Mouse (Mus musculus) urinary bladder, adult 2 months (tissue): ENCODE measurements around the gene Stat3. TPM values are rescaled to one million over a fixed set of nuclear protein-coding genes. Genes with fewer than 3 reads are reported as not detected.

Experiments
- DNase-seq: peaks from one replicate; pipeline ENCODE4 v3.0.0; 2022; ENCODE audit warnings: low spot score
- polyA plus RNA-seq: library from polyadenylated mRNA; depleted of rRNA; stranded (reverse); fragments of >200 nt; gene quantifications from 2 replicates; pipeline ENCODE4 v1.2.3, GENCODE M21; 2012; rRNA removed

Stat3 gene
- 91.2 and 103 TPM in 2 replicates for polyA plus RNA-seq

DNA sequence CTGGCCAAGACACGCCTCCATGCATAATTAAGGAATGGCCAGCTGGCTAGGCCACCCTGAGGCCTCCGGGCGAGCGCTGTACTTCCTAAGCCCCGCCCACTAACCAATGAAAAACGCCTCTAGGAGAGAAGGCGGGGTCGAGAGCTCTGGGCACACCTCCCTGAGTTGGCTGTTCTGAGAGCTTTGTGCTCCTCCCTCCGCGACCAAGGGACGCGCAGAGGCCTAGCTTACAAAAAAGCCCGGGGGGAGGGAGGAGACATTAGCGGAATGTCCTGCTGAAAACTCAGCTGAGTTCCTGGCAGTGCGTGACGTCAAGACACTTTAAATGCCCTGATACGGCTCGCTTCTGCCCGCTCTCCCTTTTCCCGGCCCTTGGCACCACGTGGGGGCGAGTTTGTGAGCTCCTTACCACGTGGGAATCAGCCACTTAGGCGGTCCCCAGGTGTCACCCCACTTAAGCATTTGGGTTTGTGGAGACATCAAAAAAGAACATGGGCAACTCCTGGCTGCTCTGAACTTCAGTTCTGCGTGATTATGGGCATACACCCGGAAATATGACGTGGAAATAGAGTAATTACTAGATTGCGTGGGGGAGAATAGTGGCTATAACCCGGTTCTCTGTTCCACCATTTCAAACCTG, at the start of gene Stat3:
Gene Stat3 (minus strand): TSS at position 29 of the 640 bp plus-strand sequence.
- peak; percentile 94 for DNase-seq

DNA sequence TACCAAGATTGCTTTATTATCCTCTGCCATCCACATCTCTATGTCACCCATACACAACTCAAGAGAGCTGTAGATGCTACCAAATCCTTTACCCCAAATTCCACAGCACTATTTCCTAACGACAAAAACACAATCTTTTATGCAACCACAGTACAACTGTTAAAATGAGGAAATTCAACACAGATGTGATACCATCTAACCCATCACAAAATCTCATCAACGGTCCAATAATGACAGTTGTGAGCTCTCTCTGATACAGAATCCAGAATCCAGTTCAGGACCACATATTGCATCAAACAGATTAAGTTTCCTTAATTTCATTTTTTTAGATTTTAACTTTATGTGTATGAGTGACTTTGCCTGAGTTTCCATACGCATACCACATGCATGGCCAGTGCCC, 49.3 kb upstream of the Stat3 start:
- DNase-seq, result no peak

DNA sequence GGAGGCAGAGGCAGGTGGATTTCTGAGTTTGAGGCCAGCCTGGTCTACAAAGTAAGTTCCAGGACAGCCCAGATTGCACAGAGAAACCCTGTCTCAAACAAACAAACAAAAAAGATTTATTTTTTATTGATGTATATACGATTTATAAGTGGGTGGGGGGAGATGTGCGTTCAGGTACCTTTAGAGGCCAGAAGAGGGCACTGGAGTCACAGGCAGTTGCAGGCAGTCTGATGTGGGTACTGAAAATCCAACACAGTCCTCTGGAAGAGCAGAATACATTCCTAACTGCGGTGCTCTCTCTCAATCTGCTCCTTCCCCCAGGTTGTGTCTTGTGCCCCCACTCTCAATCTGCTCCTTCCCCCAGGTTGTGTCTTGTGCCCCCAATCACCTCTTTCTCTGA, 46.3 kb upstream of the Stat3 start:
- no peak for DNase-seq

DNA sequence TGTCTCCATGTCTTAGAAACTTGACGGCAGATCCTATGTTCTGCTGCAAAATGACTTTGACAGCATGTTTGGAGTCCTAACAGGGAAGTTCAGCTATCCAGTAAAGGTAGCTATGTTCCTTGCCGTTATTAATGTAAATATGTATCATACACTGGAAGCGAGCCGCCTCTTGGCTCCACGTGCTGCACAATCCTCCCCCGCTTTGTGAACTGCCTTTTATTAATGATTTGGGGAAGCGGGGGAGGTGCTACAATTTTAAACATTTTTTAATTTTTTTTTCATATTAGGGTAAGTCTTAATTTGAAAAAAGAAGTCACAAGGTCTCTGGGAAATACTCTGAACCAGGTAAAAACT, 44.4 kb upstream of the Stat3 start:
- DNase-seq, result no peak

DNA sequence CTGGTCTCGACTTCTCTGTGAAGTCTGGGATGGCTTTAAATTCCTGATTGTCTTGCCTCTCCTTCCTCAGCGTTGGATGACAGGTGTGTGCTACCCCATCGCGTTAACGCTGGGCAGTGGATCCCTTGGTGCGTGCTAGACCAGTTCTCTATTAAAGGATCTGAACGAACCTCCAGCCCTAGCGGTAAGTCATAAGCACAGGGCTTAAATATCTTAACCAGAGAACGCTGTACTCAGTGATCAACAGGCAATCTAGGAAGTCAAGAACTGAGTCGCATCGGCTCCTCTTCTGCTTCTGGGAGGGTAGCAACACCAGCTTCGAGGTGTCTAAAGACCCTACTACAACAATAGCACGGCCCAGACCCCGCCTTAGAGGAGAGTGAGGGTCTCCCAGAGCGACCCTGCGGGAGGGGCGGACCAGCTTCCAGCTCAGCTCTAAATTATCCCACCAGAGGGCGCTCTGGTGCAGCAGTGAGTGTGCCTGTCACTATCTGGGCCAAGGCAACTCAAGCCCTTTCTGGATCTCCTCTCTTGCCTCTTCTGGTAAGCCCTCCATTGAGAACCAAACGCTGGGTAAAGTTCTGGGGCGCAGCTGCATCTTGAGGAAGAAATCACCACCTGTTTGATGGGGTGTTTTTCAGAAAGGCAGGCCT, 43.9 kb upstream of the Stat3 start:
- peak; percentile 70 for DNase-seq

DNA sequence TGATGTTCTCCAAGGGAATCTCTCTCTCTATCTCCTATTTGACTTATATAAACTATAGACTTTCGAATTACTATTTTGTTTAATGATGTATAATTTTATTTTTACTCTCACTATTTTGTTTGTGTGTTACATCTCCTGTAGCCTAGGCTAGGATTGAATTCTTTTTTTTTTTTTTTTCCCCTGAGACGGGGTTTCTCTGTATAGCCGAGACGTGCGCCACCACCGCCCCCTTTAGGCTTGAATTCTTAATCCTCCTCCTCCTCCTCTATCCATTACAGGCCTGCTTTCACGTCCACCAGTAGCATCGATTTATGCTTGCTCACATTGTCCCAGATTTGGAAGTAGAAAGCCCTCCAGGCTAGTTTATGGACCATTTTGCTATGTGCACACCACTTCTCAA, 42.7 kb upstream of the Stat3 start:
- no peak for DNase-seq

DNA sequence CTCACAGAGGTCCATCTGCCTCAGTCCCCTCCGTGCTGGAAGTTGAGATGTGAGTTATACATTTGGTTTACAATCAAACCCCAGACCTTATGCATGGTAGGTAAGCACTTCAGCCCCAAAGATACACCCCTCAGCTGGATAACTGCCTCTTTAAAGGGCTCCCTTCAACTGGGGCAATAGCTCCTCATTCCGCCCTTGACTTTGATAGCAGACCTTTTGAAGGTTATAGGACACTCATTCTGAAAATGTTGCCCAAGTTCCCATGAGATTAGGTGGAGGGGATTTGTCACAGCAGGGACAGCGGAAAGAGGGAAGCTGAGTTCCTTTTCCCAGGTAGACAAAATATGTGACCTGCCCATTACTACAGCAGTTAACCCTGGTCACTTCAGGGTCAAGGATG, 41.9 kb upstream of the Stat3 start:
- DNase-seq, result no peak

DNA sequence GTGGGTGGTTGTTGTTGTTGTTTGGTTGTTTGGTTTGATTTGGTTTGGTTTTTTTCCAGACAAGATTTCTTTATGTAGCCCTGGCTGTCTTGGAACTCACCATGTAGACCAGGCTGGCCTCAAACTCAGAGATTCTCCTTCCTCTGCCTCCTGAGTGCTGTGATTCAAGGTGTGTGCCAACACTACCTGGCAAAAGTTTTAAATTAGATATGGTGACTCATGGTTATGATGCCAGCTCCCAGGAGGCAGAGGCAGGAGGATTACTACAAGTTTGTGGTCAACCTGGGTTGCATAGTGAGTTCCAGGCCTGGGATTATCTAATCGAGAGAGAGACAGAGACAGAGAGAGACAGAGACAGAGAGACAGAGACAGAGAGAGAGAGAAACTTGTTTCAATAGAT, 41.1 kb upstream of the Stat3 start:
- no peak for DNase-seq

DNA sequence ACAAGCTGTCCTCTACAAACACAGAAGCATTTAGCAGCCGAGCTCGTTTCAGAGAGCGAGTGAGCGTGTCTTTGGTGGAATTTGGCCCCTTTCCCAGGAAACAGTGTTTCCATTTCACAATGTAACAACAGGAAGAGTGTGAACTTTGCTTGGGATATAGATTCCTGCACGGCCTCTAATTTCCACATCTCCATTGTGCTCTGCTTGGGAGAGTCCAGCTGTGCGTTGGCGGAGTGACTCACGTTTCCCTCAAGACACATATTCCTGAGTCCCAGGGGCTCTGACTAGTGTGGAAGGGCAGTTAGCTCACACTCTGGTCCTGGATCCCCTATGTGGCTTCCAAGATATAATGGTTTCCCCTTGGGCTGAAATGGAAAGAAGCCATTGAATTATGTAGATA, 40.5 kb upstream of the Stat3 start:
- DNase-seq, result no peak

DNA sequence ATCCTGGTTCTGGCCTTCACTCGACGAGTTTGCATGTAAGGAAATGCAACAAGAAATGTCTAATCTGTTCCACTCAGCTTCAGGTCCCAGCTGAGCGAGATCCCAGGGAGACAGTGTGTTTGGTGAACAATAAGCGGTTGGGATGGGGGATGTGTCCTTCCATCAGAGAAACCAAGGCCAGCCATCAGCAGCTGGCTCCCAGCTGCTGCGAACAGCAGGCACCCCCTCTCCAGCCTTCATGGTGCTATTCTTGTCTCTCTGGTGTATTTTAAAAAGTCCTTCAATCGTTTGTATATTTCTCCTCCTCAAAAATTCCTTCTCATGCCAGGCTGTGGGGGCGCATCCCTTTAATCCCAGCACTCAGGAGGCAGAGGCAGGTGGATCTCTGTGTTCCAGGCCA, 35.9 kb upstream of the Stat3 start:
- DNase-seq, result no peak

DNA sequence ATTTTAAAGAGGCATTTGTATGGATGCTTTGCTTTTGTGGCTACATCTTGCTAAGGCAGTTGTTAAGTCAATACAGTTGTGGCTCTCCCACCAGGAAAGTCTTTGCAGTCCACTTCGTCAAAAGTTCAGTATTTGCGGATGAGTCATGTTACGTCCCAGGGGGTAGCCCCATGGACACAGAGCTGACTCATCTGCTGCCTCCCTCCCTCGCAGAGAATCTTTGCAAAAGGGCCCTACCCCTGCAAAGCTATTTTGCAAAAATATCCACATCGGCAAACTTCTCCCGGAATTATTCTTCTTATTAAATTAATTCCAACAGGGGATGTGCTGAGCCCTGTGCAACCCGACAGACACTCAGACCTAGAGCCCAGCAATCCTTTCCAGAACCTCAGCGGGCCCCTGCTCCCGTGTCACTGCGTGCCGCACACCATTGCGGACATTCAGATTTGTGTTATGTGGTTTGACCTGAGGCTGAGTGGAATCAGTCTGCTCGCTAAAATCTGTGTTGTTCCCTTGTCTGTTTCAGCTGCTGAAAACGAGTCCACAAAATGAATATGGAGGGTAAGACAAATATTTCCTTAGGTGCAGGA, 35.1 kb upstream of the Stat3 start:
- DNase-seq, result no peak

DNA sequence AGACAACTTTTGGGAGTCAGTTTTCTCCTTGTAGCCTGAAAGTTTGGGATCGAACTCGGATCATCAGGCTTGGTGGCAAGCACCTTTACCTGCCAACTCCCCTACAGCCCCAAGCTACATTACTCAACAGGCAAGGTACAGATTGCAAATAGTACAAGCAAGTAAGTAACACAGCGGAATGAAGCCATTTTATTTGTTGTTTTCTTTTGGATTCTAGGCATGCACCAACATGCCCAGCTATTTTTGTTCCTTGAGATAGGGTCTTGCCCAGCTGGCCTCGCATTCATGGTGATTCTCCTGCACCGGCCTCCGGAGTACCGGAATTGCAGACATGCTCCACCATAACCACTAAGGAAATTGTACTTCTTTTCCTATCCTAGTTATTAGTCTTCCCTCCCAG, 33.9 kb upstream of the Stat3 start:
- DNase-seq, result no peak

DNA sequence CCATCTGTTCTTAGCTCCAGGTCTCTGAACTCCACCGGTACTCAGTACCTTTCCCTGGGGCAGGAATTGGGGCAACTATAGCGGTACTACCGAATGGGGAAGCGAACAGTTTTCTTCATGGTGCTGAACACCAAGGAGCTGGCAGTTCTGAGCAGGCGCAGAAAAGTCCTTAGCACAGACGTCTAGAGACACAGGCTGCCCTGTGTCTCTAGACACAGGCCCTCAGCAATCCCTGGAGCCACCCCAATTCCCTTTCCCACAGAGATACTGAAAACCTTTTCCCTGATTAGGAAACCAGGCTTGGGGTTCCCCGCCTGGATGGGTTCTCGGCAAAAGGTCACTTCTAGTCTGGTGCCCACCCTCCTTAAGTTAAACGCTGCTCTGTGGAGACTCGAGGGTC, 32.1 kb upstream of the Stat3 start:
- no peak for DNase-seq

DNA sequence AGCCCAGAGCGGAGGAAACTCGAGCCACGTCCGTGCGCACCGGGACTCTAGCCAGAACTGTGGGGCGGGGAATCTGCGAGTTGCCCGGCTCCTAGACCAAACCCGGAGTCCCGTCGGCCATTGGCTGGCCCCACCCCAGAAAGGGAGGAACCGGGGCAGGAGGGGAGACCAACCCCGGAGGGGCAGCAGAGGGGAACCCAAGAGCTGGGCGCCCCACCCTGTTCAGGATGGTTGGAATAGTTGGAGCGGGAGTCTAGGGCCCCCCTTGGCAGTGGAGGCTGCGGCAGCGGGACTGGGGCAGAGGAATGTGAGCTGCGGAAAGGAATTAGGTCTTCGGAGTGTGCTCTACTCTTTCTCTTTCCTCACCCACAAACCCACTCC, 31.2 kb upstream of the Stat3 start, which contains the start of gene Cavin1:
Gene Cavin1 (minus strand): TSS at position 331 of the 381 bp plus-strand sequence.
- DNase-seq, result peak; percentile 99

DNA sequence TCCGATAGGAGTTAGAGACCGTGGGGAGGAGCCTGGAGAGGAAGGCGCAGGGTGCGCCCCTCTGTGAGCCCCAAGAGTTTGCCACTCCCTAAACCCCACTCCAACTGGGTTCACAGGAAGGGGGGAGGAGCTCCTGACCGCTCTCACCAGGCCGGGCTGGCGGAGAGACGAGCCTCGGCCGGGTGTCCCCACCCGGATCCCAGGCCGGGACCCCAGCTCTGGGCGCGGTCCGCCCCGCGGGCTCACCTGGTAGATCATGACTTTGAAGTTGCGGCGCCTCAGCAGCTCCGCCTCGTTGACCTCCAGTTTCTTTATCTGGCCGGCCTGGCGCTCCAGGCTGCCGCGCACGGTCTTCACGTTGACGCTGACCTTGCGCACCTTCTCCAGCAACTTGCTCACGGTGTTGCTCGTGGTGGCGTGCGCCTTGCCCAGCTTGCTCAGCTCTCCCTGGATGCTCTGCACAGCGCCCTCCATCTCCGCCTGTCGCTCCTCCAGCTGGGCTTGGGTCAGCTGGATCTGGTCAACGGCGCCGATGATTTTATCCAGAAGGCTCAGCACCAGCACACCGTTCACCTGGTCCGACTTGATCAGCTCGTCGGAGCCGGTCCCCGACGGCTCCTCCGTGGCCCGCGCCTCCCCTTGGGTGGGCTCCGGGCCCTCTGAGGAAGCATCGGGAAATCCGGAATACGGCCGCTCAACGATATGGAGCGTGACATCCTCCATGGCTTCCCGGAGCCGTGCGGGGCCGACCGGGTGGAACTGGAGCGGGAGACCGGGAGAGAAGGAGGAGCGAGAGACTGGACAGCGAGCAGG, 30.6 kb upstream of the Stat3 start:
- DNase-seq, result no peak

DNA sequence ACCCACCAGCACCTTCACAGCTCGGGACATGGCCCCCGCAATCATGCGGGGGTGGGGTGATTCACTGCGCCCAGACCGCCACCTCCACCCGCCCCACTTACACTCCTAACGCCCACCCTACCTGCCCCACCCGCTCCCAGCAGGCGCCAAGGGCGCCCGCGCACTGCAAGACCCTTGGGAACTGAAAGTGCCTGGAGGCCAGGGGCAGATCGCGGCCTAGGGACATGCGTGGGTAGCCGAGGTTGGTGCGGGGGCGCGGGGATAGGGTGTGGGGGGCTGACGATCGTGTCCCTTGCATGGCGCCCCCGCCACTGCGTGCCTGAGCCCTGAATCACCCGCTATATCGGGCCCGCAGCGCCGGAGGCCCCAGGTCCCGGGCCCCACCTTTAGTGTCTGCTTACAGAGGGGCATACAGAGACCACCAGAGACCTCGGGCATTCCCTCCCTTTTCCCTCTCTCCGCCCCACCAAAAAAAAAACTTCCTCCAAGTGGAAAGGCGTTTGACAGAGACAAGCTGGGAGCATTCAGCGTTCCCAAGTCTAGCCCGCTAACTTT, 29.9 kb upstream of the Stat3 start:
- DNase-seq, result peak; percentile 67

DNA sequence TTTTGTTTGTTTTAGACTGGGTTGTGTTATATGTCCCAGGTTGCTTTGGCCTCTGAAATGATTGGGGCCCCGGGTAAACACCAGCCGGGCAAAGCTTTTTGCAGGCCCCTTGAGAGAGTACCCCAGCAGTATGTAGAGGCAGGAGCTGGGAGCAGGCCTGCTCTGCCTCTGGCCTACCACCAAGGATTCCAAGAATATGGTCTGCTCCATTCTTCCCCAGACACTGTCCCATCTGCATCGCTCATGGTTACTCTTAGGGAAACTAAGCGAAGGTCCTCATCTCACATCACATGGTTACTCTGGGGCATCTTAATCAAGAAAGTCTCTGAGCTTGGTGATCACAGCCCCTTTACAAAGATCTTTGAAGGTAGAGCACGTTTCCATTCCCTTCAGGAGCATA, 29.2 kb upstream of the Stat3 start:
- no peak for DNase-seq

DNA sequence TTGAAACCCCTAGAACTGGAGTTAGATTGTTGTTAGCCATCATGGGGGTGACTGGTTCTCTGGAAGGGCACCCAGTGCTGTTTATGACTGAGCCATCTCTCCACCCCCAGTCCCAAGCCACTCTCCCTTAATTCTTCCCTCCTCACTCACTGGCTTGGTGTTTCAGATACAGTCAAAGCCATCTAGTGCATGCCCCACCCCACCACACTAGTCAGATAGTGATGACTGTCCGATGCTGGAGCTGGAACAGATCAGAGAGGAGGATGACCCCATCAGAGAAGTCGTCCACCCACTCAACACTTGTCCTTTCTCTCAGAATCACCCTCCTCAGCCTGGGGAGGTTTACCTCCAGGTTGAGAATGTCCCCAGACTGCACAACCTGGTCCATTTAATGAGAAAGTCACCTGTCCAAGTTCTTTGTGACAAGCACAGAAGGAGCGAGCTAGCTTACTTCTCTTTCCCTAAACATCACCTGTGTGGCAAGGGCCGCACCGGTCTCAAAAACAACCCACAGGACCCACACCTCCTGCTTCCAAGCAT, 28.6 kb upstream of the Stat3 start:
- no peak for DNase-seq

DNA sequence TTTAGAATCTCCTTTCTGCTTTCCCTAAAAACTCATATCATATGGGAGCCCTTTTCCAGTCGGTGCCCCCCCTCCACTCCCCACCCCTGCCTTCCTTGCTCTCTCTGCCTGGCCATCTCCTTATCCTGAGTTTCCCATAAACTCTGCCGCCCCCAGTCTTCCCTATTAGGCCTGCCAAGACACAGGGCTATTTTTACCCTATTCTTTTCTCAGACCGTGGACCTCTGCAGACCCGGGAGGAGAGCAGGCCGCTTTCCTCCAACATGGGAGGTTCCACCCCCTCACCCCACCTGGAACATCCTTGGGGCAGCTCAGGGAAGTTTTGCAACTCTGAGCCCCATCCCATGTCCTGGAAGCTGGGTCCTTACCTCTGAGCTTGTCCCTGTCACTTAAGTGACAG, 28.0 kb upstream of the Stat3 start:
- DNase-seq, result no peak

DNA sequence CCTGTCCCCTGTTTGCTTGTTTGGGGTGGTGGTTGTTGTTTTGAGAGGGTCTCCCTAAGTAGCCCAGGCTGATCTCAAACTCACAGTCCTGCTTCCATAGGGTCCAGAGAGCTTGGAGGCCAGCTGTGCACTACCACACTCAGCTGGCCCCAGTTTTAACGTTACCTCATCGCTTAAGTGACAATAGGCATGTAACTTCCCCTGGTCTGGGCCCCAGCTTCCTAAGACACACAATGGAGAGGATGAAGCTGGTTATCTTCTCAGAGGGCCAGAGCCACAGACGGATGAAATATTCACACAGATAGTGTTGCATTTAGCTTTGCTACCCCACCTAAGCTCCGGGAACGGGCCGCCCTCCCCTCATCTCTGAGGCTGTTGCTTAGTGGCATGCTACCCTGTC, 26.4 kb upstream of the Stat3 start:
- no peak for DNase-seq

DNA sequence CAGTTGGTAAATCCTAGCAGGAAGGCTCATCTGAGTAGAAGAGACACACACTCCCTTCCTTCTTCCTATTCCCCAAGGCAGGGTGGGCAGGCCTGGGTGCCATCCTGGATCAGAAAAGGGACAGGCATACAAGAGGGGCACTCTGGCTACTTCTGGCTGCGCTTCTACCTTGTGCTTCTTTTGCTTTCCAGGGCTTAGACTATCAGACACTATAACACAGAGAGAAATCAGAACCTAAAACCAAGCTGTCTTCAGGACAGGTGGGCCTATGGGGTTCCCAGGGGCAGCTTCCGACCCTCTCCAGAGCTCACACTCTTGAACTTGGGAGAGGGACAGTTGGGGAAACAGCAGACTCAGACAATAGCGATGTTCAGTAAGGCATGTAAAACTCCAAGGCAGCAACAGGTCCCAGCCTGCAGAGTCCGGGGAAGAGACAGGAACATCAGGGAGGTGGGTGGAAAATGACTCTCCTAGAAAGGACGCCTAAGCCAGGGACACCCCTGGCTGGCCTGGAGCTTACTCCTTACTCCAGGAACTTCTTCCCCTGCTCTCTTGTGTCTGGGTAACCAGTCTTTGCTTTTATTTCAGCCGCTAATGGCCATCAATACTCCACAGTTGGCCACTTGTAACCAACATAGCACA, 25.7 kb upstream of the Stat3 start:
- no peak for DNase-seq

DNA sequence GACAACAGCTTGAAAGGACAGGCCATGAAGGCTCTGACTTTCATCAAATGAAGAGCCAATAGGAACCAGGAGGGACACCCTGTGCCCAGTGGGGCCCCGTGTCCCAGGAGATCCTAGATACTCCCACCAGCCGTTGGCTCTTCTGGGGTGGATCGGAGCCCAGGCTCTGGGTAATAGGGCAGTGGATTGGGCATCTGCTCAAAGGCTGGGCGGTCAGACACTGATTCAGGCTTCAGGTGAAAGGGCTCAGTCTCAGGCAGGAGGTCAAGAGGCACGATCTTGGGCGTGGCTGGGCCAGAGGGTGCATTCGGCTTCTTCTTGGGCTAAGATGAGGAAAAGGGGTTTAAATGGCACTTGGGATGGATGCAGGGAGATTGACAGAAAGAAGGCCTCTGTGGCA, 24.8 kb upstream of the Stat3 start:
- no peak for DNase-seq
